Comparison of ENCODE assay signal across 10 mouse cellular contexts in the genomic region with DNA sequence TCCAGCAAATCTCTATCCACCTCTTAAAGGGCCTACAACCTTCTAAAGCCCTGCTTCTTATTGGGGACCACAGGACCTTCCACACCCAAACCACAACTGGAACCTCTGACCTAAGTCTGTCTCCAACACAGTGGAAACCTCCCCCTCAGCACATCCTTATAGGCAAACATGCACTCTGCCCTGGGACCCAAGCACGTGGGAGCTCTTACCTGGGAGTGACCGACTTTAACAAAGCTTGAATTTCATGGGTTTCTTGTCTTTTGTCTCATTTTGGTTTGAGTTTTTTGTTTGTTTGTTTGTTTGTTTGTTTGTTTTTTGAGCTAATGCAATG. TPM values are rescaled to one million over a fixed set of nuclear protein-coding genes. Genes with fewer than 3 reads are reported as not detected.
DNase-seq lines count a peak whose midpoint lies in the region; ATAC-seq and TF ChIP-seq lines count a peak whose summit lies in the region.
"Had no signal": no experiment of that assay in that cellular context is flagged by ENCODE, and none has a peak within 500 bp of the region (broad histone marks: within the 10 kb centered on the region; RNA-seq: fewer than 3 reads in every experiment).

No protein-coding gene starts in this region.

- peak overlapping the region; percentile 78 for H3K27ac ChIP-seq in heart, embryonic 10.5 days
- peak overlapping the region; percentile 79 for H3K27ac ChIP-seq in lung, postnatal 0 days (ENCODE audit: low read length)
- H3K27ac ChIP-seq in liver, embryonic 11.5 days (ENCODE audit: low read depth, low read length): peak overlapping the region; percentile 78; the same call in 1 of the 2 replicates
- H3K27ac ChIP-seq in stomach, postnatal 0 days (replicated peaks): peak overlapping the region; percentile 83
- H3K27ac ChIP-seq: hindbrain, embryonic 15.5 days had no signal

- no peak for ATAC-seq in lung, postnatal 0 days
- peak; percentile 69; the same call in 1 of the 2 replicates for ATAC-seq in liver, embryonic 11.5 days (replicated peaks; ENCODE audit: low FRiP score)
- peak; percentile 82 for ATAC-seq in stomach, postnatal 0 days (ENCODE audit: low FRiP score, low TSS enrichment)

- no peak for TF ChIP-seq EP300 in lung, postnatal 0 days (IDR thresholded peaks at IDR 0.05)
- no peak for TF ChIP-seq EP300 in stomach, postnatal 0 days (optimal IDR thresholded peaks at IDR 0.05)

- no peaks in the 10 kb centered on the region for H3K9me3 ChIP-seq in heart, embryonic 10.5 days
- no peaks in the 10 kb centered on the region for H3K9me3 ChIP-seq in lung, postnatal 0 days (ENCODE audit: low read length)
- H3K9me3 ChIP-seq in liver, embryonic 11.5 days (ENCODE audit: control insufficient read depth, low read length): no peaks in the 10 kb centered on the region
- H3K9me3 ChIP-seq in stomach, postnatal 0 days (ENCODE audit: control insufficient read depth, low read length): no peaks in the 10 kb centered on the region
- H3K9me3 ChIP-seq: hindbrain, embryonic 15.5 days had no signal

- H3K36me3 ChIP-seq in heart, embryonic 10.5 days: no peaks in the 10 kb centered on the region
- no peaks in the 10 kb centered on the region for H3K36me3 ChIP-seq in lung, postnatal 0 days (ENCODE audit: insufficient read depth, low read length)
- H3K36me3 ChIP-seq in liver, embryonic 11.5 days (ENCODE audit: control insufficient read depth, insufficient read depth, low read length): no peaks in the 10 kb centered on the region
- no peaks in the 10 kb centered on the region for H3K36me3 ChIP-seq in stomach, postnatal 0 days (ENCODE audit: control insufficient read depth, insufficient read depth, low read length)
- H3K36me3 ChIP-seq: hindbrain, embryonic 15.5 days had no signal

- no peak for TF ChIP-seq POLR2A in lung, adult 2 months (IDR thresholded peaks at IDR 0.05; ENCODE audit: borderline replicate concordance, extremely low read depth, low read depth, low read length)

- H3K27me3 ChIP-seq in heart, embryonic 10.5 days (ENCODE audit: insufficient read depth, poor library complexity, severe bottlenecking): no peaks in the 10 kb centered on the region
- no peaks in the 10 kb centered on the region for H3K27me3 ChIP-seq in lung, postnatal 0 days (replicated peaks; ENCODE audit: insufficient read depth, low read length)
- no peaks in the 10 kb centered on the region for H3K27me3 ChIP-seq in liver, embryonic 11.5 days (replicated peaks; ENCODE audit: control insufficient read depth, insufficient read depth, low read length)
- H3K27me3 ChIP-seq in stomach, postnatal 0 days (ENCODE audit: control insufficient read depth, insufficient read depth, low read length): no peaks in the 10 kb centered on the region
- H3K27me3 ChIP-seq: hindbrain, embryonic 15.5 days had no signal

- no peak for TF ChIP-seq CTCF in lung, postnatal 0 days (IDR thresholded peaks at IDR 0.05)
- TF ChIP-seq CTCF in lung, adult 2 months (IDR thresholded peaks at IDR 0.05; ENCODE audit: insufficient read depth, low read length): no peak
- TF ChIP-seq CTCF in stomach, postnatal 0 days (IDR thresholded peaks at IDR 0.05; ENCODE audit: low read depth): no peak

- peaks cover 18% of the 10 kb centered on the region for H3K4me1 ChIP-seq in heart, embryonic 10.5 days
- H3K4me1 ChIP-seq in lung, postnatal 0 days (ENCODE audit: insufficient read depth, low read depth, low read length): peaks cover 13% of the 10 kb centered on the region; the same call in 1 of the 2 replicates
- H3K4me1 ChIP-seq in lung, adult 2 months (ENCODE audit: control insufficient read depth, insufficient read depth, low read length): peaks cover 10% of the 10 kb centered on the region
- H3K4me1 ChIP-seq in liver, embryonic 11.5 days (replicated peaks; ENCODE audit: control insufficient read depth, insufficient read depth, low read length): peaks cover 30% of the 10 kb centered on the region
- H3K4me1 ChIP-seq in stomach, postnatal 0 days (replicated peaks; ENCODE audit: control insufficient read depth, insufficient read depth): peaks cover 3% of the 10 kb centered on the region; the same call in 1 of the 2 replicates

- H3K9ac ChIP-seq in lung, postnatal 0 days (replicated peaks; ENCODE audit: low read depth): no peak overlapping the region
- no peak overlapping the region for H3K9ac ChIP-seq in liver, embryonic 11.5 days (ENCODE audit: low read depth, low read length)
- H3K9ac ChIP-seq in stomach, postnatal 0 days (ENCODE audit: low read length): no peak overlapping the region
- H3K9ac ChIP-seq: hindbrain, embryonic 15.5 days had no signal

- DNase-seq in heart, embryonic 10.5 days (ENCODE audit: low spot score): no peak
- DNase-seq in heart, adult 9 months (ENCODE audit: low spot score in 2 of 2): no peak
- no peak for DNase-seq in lung, postnatal 0 days (ENCODE audit: low spot score)
- DNase-seq in lung, adult 2 months: no peak
- no peak for DNase-seq in liver, embryonic 11.5 days (ENCODE audit: low spot score)
- DNase-seq in stomach, postnatal 0 days (ENCODE audit: low spot score): peak; percentile 52
- no peak for DNase-seq in cerebellum, adult 18-20 months
- DNase-seq in left cerebral cortex, adult 11 months (ENCODE audit: low spot score): no peak
- DNase-seq: spleen, adult 18-20 months had no signal

- 64% methylated on average over 2 of the region's 2 CpGs for WGBS in heart, embryonic 10.5 days
- WGBS in lung, postnatal 0 days: 45% methylated on average over 2 of the region's 2 CpGs
- WGBS in lung, adult 2 months: 51% methylated on average over 2 of the region's 2 CpGs
- 22% methylated on average over 2 of the region's 2 CpGs for WGBS in liver, embryonic 11.5 days
- 40% methylated on average over 2 of the region's 2 CpGs for WGBS in stomach, postnatal 0 days

- H3K4me2 ChIP-seq in lung, postnatal 0 days (replicated peaks; ENCODE audit: low read depth, low read length): no peak overlapping the region
- peak overlapping the region; percentile 63 for H3K4me2 ChIP-seq in liver, embryonic 11.5 days
- no peak overlapping the region for H3K4me2 ChIP-seq in stomach, postnatal 0 days (replicated peaks; ENCODE audit: low read depth)

- peak overlapping the region; percentile 5; the same call in 1 of the 2 replicates for H3K4me3 ChIP-seq in heart, embryonic 10.5 days
- H3K4me3 ChIP-seq in lung, postnatal 0 days (ENCODE audit: low read depth, low read length): no peak overlapping the region
- H3K4me3 ChIP-seq in lung, adult 2 months (replicated peaks; ENCODE audit: extremely low read depth, low read depth, low read length): no peak overlapping the region
- H3K4me3 ChIP-seq in liver, embryonic 11.5 days (ENCODE audit: low read depth, low read length): no peak overlapping the region
- H3K4me3 ChIP-seq in stomach, postnatal 0 days (ENCODE audit: low read depth, low read length): no peak overlapping the region
- H3K4me3 ChIP-seq: hindbrain, embryonic 15.5 days had no signal

RNA-seq across cellular contexts. Expression of a gene that starts 51.4 kb away (rescaled TPM):
- polyA plus RNA-seq in heart, embryonic 10.5 days (2016; fragmentation: Nextera tagmentation; extraction: Ambion mirVana): 133 and 207 TPM in 2 replicates
- 23.8 and 26.0 TPM in 2 replicates for polyA plus RNA-seq in lung, postnatal 0 days (2015; fragmentation: Nextera tagmentation; extraction: Ambion mirVana)
- polyA plus RNA-seq in lung, adult 2 months (2012; rRNA removed): 21.9 and 30.8 TPM in 2 replicates
- polyA plus RNA-seq in liver, embryonic 11.5 days (2014; fragmentation: Nextera tagmentation; extraction: Ambion mirVana): 200 and 221 TPM in 2 replicates
- 38.7 and 40.3 TPM in 2 replicates for polyA plus RNA-seq in stomach, postnatal 0 days (2015; fragmentation: Nextera tagmentation; extraction: Ambion mirVana)
